Mouse (Mus musculus): ENCODE measurements around the gene Bub1b. TPM values are rescaled to one million over a fixed set of nuclear protein-coding genes. Genes with fewer than 3 reads are reported as not detected.
"Not testable (repeated sequence)": the region's sequence is repeated elsewhere in the genome, so short reads cannot be mapped to it uniquely, and the experiment has no call there.

Gene Bub1b
- total and polyA plus RNA-seq, 3 experiments: 91.5 to 118 (median 99.3) TPM

- Histone ChIP-seq H3K4me1 (ENCODE audit: control insufficient read depth in 1 of 2, insufficient read depth in 2 of 2) (no peaks in the 10 kb centered on the region; a peak in 1 of 4 replicates), H3K79me2 (replicated peaks; ENCODE audit: control insufficient read depth, extremely low read depth, insufficient read depth, poor library complexity, severe bottlenecking) (no peaks in the 10 kb centered on the region), H3K27me3 (replicated peaks) (no peaks in the 10 kb centered on the region), H3K4me3 (replicated peaks in 1 of 3; ENCODE audit: low read depth in 2 of 3, low read length in 2 of 3, poor library complexity in 1 of 3) (no peak overlapping the region), H3K36me3 (replicated peaks in 1 of 2; ENCODE audit: control insufficient read depth in 1 of 2, insufficient read depth in 1 of 2, low read length in 1 of 2) (peaks cover 59 to 86% of the 10 kb centered on the region in 2 experiments), H3K9me3 (replicated peaks; ENCODE audit: low read length) (peaks cover 3% of the 10 kb centered on the region), H3K9ac (ENCODE audit: insufficient read depth, low read depth) (no peak overlapping the region), H3K27ac (ENCODE audit: insufficient read depth, low read depth) (no peak overlapping the region), H3K4me2 (ENCODE audit: insufficient read depth, low read depth, poor library complexity, severe bottlenecking) (no peak overlapping the region)
- DNase-seq (ENCODE audit: extremely low read depth): no peak
- in situ Hi-C loops (cut with MboI; ENCODE audit: low pct_ligation_motif_present, low pct_unique_long_range_greater_than_20kb, low sequenced_read_pairs): loop anchor here (5.0 to 10.0 kb wide), 3 partner anchors 44 to 252 kb away; no protein-coding TSS in a partner anchor
- dilution Hi-C loops (cut with MboI; ENCODE audit: extremely low pct_ligation_motif_present, extremely low pct_unique_long_range_greater_than_20kb, low sequenced_read_pairs): no loop called here
- TF ChIP-seq ETS1 (conservative IDR thresholded peaks at IDR 0.05; ENCODE audit: low read depth, low read length) (no peak), HCFC1 (IDR thresholded peaks at IDR 0.05; ENCODE audit: low read depth, low read length) (no peak), ZC3H11A (IDR thresholded peaks at IDR 0.05; ENCODE audit: low read depth, low read length) (no peak)
Measured at GRCm38 (mm10) chr2:118642942-118643341, 44.9 kb downstream of the Bub1b start.

- H3K79me2 ChIP-seq (replicated peaks; ENCODE audit: control insufficient read depth, extremely low read depth, insufficient read depth, poor library complexity, severe bottlenecking): no peaks in the 10 kb centered on the region
- H3K9ac ChIP-seq (ENCODE audit: insufficient read depth, low read depth): no peak overlapping the region
- H3K4me3 ChIP-seq (replicated peaks in 1 of 3; ENCODE audit: low read depth in 2 of 3, low read length in 2 of 3, poor library complexity in 1 of 3): no peak overlapping the region
- TF ChIP-seq POLR2A (IDR thresholded peaks at IDR 0.05; ENCODE audit: low read depth, low read length) (no peak), SIN3A (IDR thresholded peaks at IDR 0.05; ENCODE audit: low read length) (no peak), PAX5 (IDR thresholded peaks at IDR 0.05; ENCODE audit: low read length) (no peak), CHD1 (IDR thresholded peaks at IDR 0.05; ENCODE audit: low read depth, low read length) (no peak), CHD2 (IDR thresholded peaks at IDR 0.05; ENCODE audit: low read length) (no peak), EP300 (IDR thresholded peaks at IDR 0.05; ENCODE audit: low read length) (no peak), MEF2A (IDR thresholded peaks at IDR 0.05; ENCODE audit: borderline replicate concordance, low read depth, low read length) (no peak), TCF12 (IDR thresholded peaks at IDR 0.05; ENCODE audit: low read depth, low read length) (no peak), RAD21 (IDR thresholded peaks at IDR 0.05; ENCODE audit: low read depth, low read length) (no peak), CTCF (conservative IDR thresholded peaks at IDR 0.05 in 1 of 2, IDR thresholded peaks at IDR 0.05 in 1 of 2; ENCODE audit: low read depth in 2 of 2, low read length in 2 of 2) (no peak)
- H3K9me3 ChIP-seq (replicated peaks; ENCODE audit: low read length): peaks cover 3% of the 10 kb centered on the region
- DNase-seq (ENCODE audit: extremely low read depth): no peak
- no peaks in the 10 kb centered on the region for H3K27me3 ChIP-seq (replicated peaks)
- H3K27ac ChIP-seq (ENCODE audit: insufficient read depth, low read depth): no peak overlapping the region
- dilution Hi-C loops (cut with MboI; ENCODE audit: extremely low pct_ligation_motif_present, extremely low pct_unique_long_range_greater_than_20kb, low sequenced_read_pairs): no loop called here
- in situ Hi-C loops (cut with MboI; ENCODE audit: low pct_ligation_motif_present, low pct_unique_long_range_greater_than_20kb, low sequenced_read_pairs): loop anchor here (10.0 kb wide), 2 partner anchors 88 to 248 kb away; no protein-coding TSS in a partner anchor
- peaks cover 0 to 13% of the 10 kb centered on the region in 2 experiments; a peak in 2 of 4 replicates for H3K4me1 ChIP-seq (ENCODE audit: control insufficient read depth in 1 of 2, insufficient read depth in 2 of 2)
- peaks cover 29 to 50% of the 10 kb centered on the region in 2 experiments for H3K36me3 ChIP-seq (replicated peaks in 1 of 2; ENCODE audit: control insufficient read depth in 1 of 2, insufficient read depth in 1 of 2, low read length in 1 of 2)
- no peak overlapping the region for H3K4me2 ChIP-seq (ENCODE audit: insufficient read depth, low read depth, poor library complexity, severe bottlenecking)
Measured at GRCm38 (mm10) chr2:118646665-118647064, 48.7 kb downstream of the Bub1b start.

- DNase-seq (ENCODE audit: extremely low read depth); dilution Hi-C loops (cut with MboI; ENCODE audit: extremely low pct_ligation_motif_present, extremely low pct_unique_long_range_greater_than_20kb, low sequenced_read_pairs); in situ Hi-C loops (cut with MboI; ENCODE audit: low pct_ligation_motif_present, low pct_unique_long_range_greater_than_20kb, low sequenced_read_pairs); H3K9ac ChIP-seq (ENCODE audit: insufficient read depth, low read depth); H3K4me2 ChIP-seq (ENCODE audit: insufficient read depth, low read depth, poor library complexity, severe bottlenecking); H3K27ac ChIP-seq (ENCODE audit: insufficient read depth, low read depth); H3K9me3 ChIP-seq (replicated peaks; ENCODE audit: low read length); H3K27me3 ChIP-seq (replicated peaks); H3K4me3 ChIP-seq (replicated peaks in 1 of 3; ENCODE audit: low read depth in 2 of 3, low read length in 2 of 3, poor library complexity in 1 of 3); H3K79me2 ChIP-seq (replicated peaks; ENCODE audit: control insufficient read depth, extremely low read depth, insufficient read depth, poor library complexity, severe bottlenecking): not testable (repeated sequence)
- peaks cover 0 to 12% of the 10 kb centered on the region in 2 experiments for H3K36me3 ChIP-seq (replicated peaks in 1 of 2; ENCODE audit: control insufficient read depth in 1 of 2, insufficient read depth in 1 of 2, low read length in 1 of 2)
- H3K4me1 ChIP-seq (ENCODE audit: control insufficient read depth in 1 of 2, insufficient read depth in 2 of 2): peaks cover 0 to 25% of the 10 kb centered on the region in 2 experiments; a peak in 3 of 4 replicates
Measured at GRCm38 (mm10) chr2:118650697-118651096, 52.7 kb downstream of the Bub1b start.

All from CH12.LX (cell line).